Mouse (Mus musculus) heart, postnatal 36 days (tissue): ENCODE measurements around the gene Slc25a16. TPM values are rescaled to one million over a fixed set of nuclear protein-coding genes. Genes with fewer than 3 reads are reported as not detected.

Source experiments
- DNase-seq, 2 experiments: peaks; one replicate each; pipeline ENCODE4 v3.0.0; 2021 to 2022
- intact Hi-C: fragments of 180-260 bp; cut with DNase I; formaldehyde crosslinking; loops from one replicate; pipeline ENCODE4 v1.15.1; 2025
- total RNA-seq, 2 experiments: library from RNA; stranded (reverse); gene quantifications; 2 replicates each; pipeline ENCODE4 v1.2.3; 2021

Slc25a16 gene
- total RNA-seq: 10 to 100 TPM; 22.6 to 26.9 TPM

DNA sequence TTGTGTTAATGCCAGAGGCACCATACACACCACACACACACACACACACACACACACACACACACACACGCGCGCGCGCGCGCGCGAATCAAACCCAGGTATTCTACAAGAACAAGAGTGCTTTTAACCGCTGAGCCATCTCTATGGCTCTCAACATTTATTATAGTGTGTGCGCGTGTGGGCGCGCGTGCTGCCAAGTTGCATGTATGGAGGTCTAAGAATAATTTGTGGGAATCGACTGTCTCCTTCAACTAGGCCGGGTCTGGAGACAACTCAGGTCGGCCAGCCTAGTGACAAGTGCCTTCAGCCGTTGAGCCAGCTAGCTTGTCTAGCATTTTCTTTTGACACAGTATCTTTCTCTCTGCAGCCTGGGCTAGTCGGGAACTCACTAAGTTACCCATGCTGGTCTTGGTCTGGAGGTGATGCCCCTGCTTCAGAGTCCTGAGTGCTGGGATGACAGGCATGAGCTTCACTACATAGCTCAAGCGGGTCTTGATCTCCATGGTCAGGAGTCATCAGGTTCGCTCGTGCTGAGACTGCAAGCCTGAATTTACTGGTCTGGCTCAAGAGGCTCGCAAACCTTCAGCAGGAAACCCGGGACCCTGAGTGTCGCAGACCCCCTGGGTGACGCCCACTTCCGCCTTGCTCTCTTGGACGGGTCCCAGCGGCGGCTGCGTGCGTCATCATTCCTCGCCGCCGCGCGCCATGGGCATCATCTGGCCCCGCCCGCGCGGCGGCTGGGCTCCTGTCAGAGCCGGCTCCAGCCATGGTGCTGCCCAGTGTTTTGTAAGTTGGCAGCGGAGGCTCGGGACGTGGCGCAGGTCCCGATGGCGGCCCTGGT, at the start of gene Slc25a16:
Slc25a16 (plus strand) TSS at position 709 of the 841 bp plus-strand sequence.
- intact Hi-C loops: loop anchor here (2.0 to 5.0 kb wide), 3 partner anchors 27 to 128 kb away; partner anchors contain the start of genes Ccar1 and Dna2

GRCm38 (mm10) chr10:62874828-62875227, 45.6 kb upstream of the Slc25a16 start:
- intact Hi-C loops: no loop called here
- no peak for DNase-seq

More for the DNA sequence above, at the start of gene Slc25a16:
- DNase-seq: peak; percentile 92 to 94

GRCm38 (mm10) chr10:62875565-62875964, 44.9 kb upstream of the Slc25a16 start:
- DNase-seq: no peak
- intact Hi-C loops: no loop called here

DNA sequence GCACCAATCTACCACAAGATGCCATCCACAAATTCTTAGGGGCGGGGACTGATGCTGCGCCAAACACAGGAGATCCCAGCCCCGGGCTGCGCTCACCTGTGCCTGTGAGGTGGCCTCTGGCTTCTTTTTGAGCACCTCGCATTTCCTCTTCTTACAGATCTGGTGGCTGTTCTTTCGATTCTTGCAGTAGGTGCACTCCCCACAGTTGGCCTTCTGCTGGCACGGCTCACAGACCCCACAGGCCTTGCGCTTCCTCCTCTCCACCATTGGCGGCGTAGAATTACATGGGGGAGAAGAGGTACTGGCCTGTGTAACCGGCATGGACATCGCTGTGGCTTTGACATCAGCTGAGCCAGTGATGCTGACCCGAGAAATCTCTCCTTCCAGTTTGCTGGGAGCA, 42.4 kb upstream of the Slc25a16 start:
- no peak for DNase-seq
- intact Hi-C loops: no loop called here

DNA sequence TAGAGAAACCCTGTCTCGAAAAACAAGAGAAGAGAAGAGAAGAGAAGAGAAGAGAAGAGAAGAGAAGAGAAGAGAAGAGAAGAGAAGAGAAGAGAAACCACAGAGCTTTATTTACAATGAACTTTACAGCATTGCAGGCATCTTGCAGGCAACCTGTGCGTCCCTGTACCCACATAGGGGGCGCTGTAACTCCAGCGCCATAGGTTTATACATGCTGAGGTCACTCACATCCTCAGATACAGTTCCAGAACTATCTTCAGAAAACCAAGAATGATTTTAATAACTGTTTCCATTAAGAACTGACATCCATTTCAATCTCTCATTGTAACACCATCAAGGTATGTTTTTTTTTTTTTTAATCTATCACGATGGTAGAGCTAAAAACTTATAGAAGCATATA, 39.2 kb upstream of the Slc25a16 start:
- intact Hi-C loops: no loop called here
- no peak for DNase-seq

GRCm38 (mm10) chr10:62883933-62884372, 36.5 kb upstream of the Slc25a16 start:
- DNase-seq: no peak
- intact Hi-C loops: no loop called here

DNA sequence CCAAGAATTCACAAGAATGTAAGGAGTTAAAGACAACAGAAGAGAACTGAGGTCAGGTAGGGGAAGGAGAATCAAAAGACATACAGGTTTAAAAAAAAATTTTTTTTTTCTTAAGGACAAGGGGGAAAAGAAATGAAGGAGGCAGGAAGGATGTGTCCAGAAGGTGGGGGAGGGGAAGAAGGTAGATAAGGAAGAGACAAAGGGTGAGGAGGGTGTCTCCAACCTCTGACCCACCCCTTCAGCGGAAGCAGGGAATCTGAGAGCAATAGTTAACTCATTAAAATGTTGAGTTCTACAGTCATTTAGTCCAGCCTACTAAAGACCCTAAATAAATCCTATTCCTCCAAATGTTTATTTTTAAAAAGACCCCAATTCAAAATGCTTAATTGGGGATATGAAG, 35.9 kb upstream of the Slc25a16 start:
- no peak for DNase-seq
- intact Hi-C loops: no loop called here

GRCm38 (mm10) chr10:62885460-62885859, 35.0 kb upstream of the Slc25a16 start:
- DNase-seq: no peak
- intact Hi-C loops: no loop called here

DNA sequence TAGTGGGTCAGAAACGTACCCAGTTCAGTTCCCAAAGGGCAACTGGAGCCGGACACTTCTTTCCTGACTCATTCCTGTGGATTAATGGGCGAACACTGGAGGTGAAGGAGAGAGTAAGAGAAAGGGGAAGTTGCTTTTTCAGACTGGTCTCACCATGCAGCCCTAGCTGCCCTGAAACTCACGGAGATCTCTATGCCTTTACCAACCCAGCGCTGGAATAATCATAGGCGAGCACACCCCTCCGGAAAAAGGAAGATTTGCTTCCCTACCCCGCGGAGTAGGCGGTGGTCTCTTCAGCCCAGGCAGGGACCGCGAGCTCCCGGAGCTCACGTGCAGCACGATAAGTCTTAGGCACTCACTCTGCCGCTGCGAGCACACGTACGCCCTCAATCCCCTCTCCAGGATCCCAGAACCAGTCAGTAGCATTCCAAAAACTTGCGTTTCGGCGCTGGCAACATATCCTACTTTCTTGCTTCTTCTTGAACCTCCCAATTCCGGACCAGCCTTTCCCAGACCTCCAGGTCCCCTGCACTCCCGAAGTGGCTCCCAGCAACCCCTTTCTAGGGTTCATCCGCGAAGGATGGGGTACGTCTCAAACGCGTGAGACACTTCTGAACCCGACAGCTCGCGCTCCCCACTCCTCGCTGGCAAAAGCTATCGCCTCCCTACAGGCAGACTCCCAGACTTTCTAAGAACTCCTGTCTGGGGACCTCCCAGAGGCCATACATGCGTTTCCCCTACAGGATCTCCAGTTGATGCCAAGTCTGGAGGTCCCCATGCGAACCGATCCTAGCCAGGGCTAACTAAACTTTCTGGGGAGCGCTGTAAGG, 34.2 kb upstream of the Slc25a16 start:
- intact Hi-C loops: loop anchor here (2.0 kb wide), 1 partner anchor 19 kb away; no protein-coding TSS in a partner anchor
- peak; percentile 20 to 21 for DNase-seq

GRCm38 (mm10) chr10:62886799-62887591, 33.4 kb upstream of the Slc25a16 start:
- peak; percentile 54 to 71 for DNase-seq
- intact Hi-C loops: loop anchor here (2.0 kb wide), 1 partner anchor 20 kb away; no protein-coding TSS in a partner anchor

DNA sequence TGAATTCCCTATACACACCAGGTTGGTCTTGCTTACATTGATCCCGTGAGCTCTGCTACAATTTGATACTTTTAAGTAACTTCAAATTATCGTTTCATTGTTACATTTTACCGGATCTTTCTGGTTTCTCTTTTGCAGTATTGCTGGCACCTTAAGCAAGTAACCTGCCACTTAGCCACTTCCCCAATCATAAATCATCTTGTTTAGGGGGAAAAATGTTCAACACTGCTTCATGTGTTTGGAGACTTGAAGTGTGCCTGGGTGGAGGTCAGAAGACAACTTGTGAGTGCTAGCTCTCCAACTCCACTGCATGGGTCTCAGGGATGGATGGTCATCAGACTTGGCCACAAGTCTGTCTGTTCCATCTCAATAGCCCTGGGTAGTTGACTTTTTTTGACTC, 29.4 kb upstream of the Slc25a16 start:
- intact Hi-C loops: no loop called here
- no peak for DNase-seq

- DNase-seq: no peak
- intact Hi-C loops: no loop called here
Measured at GRCm38 (mm10) chr10:62892549-62893232, 27.7 kb upstream of the Slc25a16 start.

GRCm38 (mm10) chr10:62893356-62893884, 27.0 kb upstream of the Slc25a16 start:
- intact Hi-C loops: no loop called here
- no peak for DNase-seq

DNA sequence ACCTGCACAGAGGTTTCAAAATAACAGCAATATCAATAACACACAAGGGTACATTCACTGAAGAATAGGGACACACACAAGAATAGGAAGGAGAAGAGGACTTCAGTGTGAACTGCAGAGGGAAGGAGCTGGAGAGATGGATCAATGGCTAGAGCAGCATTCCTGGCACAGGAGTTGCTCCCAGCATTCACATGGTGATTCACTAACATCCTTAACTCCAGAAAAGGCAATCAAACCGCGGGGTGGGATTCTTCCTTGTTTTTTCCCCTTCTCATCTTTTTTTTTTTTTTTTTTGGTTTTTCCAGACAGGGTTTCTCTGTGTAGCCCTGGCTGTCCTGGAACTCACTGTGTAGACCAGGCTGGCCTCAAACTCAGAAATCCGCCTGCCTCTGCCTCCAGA, 26.0 kb upstream of the Slc25a16 start:
- intact Hi-C loops: no loop called here
- DNase-seq: no peak

DNA sequence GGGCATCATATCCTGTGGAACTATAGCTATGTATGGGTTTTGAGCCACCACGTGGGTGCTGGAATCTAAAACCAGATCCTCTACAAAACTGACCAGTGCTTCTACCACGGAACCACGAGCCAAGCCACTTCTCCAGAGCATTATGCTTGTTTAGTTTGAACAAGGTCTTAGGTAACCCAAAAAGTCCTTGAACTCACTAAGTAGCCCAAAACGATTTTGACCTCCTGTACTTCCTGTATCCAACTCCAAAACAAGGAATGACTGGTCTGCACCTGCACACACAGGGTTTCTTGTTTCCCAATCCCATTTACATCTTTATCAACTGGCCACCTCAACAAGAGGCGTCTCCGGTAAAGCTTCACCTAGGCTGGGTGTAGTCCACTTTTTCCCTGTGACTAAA, 25.0 kb upstream of the Slc25a16 start:
- DNase-seq: no peak
- intact Hi-C loops: no loop called here

- intact Hi-C loops: no loop called here
- no peak for DNase-seq
Measured at GRCm38 (mm10) chr10:62896035-62896434, 24.4 kb upstream of the Slc25a16 start.

DNA sequence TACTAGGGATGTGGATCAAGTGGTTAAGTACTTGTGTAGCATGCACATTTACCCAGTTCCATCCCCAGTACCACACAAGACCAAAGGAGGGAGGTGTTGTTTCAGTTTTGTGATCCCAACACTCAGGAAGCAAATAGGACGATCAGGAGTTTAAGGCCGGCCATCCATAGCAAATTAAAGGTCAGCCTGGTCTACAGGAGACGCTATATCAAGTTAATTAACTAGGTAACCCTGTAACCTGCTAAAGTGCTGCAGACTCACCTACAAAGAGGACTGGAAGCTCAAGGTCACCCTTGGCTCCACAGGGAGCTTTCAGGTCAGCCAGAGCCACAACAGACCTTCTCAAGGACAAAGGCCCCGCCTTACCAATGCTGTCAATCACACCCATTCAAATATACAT, 23.7 kb upstream of the Slc25a16 start:
- intact Hi-C loops: no loop called here

DNA sequence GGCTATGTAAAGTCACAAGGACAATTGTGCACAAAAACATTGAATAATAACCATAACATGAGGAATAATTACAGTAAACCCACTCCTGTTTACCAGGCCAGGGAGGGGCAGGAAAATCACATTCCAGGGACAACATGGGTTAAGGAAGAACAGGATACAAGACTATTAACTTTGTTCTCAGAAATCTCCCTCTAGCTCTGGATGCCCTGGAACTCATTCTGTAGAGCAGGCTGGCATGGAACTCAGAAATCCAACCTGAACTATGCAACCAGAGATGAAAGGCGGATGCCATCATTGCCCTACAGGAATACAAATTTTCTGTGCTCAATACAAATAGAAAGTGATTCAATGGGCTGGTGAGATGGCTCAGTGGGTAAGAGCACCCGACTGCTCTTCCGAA, 23.0 kb upstream of the Slc25a16 start:
- intact Hi-C loops: no loop called here
- no peak for DNase-seq

More for the DNA sequence above, 23.7 kb upstream of the Slc25a16 start:
- no peak for DNase-seq

DNA sequence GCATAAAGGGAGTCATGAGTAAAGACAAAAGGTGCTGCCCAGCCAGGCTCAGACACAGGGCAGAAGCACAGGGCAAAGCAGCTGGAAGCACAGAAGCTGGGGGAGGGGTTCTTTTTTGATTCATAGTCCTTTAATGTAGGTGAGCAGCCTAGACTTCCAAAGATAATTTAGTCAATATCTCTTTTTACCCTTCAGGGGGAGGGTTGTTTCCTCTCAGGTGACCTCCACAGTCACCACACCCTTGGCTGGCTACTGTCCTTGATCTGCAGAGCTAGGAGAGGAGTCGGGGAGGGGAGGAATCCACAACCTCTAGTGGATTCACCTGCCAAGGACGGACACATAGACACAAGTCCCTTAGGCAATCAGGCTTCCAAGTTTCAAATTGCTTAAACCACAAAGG, 22.4 kb upstream of the Slc25a16 start:
- intact Hi-C loops: no loop called here

GRCm38 (mm10) chr10:62900144-62900543, 20.3 kb upstream of the Slc25a16 start:
- intact Hi-C loops: no loop called here
- DNase-seq: no peak

More for the DNA sequence above, 22.4 kb upstream of the Slc25a16 start:
- DNase-seq: no peak
